Mouse (Mus musculus): ENCODE measurements around the gene Stpg3. TPM values are rescaled to one million over a fixed set of nuclear protein-coding genes. Genes with fewer than 3 reads are reported as not detected.
"Not testable (repeated sequence)": the region's sequence is repeated elsewhere in the genome, so short reads cannot be mapped to it uniquely, and the experiment has no call there.

Gene Stpg3
- total RNA-seq (2021): not detected
- long read RNA-seq, experiment 1: 0 reads
- long read RNA-seq, experiment 2: 0 reads

DNA sequence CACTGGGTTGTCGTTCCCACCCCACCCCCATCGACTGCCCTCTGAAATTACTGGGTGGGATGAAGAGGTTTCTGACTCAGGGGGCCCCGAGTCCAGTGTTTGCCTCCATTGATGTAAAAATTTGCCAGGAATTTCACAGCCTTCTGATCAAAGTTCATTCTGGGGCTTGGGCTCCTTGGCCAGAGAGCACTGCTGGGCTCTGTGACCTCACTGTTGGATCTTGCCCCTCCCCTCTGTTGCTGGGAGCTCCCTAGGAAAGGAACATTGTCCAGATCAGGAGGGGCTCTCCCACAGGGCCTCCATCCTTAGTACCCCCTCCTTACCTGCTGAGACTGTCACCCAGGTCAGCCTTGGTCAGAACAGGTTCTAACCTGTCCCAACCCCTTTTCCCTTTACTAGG lies at the start of gene Stpg3:
TSS of gene Stpg3 (minus strand) at position 194 of the 400 bp plus-strand sequence.
- DNase-seq: no peak

DNA sequence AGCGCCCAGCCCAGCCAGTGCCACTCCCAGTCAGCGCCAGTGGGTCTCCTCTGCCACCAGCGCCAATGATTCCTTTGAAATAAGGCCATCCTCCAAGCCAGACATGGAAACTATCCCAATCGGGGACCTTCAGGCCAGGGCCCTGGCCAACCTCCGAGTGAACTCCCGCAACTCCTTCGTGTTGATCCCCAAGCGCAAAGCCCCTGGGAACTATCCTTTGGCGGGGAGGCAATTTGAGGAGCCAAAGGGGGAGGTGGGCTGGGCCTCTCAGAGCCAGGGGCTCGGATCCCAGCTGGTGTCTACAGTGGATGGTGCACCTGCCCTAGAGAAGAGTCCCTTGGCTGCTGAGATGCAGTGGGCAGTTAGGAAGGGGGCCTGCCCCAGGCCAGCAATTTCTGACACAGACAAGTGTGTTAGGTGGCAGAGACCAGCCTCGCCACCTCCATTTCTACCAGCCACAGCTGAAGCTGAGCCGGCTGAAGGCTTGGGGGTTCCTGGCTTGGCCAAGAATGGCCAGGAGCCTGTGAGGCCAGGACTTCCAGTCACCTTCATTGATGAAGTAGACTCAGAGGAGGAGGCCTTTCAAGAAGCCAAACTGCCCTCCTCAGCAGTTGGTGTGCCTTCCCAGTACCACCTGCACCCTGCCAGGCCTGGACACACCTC lies 49.3 kb upstream of the Stpg3 start:
- no peak for DNase-seq

DNA sequence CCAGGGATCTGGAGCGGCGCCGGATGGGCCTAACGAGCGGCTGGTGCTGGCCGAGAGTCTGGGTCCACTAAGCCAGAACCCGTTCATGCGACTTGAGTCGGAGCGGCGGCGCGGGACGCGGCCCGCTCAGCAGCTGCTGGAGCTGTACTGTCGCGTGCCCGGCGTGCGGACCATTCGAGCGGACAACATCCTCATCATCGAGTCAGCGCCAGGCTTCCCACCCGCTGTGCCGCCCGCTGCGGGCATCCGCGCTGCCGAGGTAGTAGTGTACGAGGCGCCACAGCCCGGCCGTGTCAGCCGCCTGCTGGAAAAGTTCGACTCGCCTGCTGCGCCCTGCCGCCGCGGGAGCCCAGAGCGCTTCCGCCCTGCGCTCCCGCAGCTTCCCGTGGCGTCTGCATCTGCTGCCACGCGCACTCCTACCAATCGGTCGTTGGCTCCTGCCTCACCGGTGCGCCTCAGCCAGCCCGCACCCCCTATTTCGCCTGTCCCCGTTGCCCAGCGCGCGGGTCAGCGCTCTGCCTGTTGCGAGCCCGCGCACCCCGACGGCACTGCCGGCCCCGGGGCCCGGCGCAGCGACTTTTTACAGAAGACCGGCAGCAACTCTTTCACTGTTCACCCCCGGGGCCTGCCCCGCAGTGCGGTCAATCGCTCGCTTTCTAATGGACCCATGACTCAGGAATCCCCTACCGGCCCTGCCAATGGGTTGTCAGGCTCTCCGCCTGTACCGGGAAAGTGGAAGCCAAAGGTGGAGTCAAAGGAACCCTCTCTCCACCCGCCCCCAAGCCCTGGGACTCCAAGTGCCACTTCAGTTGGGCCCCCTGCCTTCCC lies 48.6 kb upstream of the Stpg3 start:
- DNase-seq: peak; percentile 58

DNA sequence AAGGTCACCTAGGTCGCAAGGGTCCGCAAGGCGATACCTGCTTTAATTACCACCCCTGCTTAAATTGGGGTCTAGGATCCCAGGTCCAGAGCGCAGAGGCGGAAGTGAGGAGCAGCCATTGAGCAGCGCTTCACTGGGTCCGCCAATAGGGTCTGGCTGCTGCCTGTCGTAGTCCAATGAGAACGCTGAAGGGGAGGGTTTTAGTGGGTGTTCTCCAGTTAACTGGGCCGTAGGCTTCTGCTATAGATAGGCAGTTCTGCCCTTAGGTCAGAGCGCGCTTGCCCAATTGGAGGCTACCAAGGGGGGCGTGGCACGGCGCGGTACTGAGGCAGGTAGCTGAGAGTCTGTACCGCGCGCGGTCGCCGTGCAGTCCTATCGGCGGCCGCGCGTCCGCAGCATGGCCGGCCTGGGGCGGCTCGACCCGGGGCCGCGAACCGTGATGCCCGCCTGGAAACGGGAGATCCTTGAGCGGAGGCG lies 47.9 kb upstream of the Stpg3 start, which contains the start of gene Tprn:
TSS of gene Tprn (plus strand) at position 328 of the 477 bp plus-strand sequence.
- DNase-seq: peak; percentile 96

DNA sequence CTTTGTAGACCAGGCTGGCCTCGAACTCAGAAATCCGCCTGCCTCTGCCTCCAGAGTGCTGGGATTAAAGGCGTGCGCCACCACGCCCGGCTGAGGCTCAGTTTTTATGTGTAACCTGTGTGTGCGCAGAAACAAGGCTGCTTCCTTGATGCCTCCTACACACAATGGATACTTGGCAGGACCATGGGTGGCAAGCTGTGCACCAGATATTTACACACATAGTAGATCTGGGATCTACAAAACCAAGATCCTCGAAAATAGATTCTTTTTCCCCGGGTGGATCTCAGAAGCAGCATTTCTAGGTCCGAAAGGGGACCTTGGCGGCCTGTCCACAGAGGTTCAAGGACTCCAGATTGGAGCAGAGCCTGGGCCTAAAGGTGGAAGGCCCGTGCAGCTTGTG lies 47.4 kb upstream of the Stpg3 start:
- no peak for DNase-seq

DNA sequence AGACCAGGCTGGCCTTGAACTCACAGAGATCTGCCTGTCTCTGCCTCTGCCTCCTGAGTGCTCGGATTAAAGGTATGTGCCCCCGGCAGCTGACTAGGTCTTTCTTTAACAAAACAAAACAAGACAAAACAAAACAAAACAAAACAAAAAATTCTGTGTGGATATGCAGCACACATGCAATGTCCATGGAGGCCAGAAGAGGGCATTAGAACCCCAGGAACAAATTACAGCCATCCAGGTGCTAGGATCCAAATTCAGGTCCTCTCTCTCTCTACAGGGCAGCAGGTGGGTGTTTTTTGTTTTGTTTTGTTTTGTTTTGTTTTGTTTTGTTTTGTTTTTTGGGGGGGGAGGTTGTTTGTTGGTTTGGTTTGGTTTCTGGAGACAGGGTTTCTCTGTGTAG lies 44.5 kb upstream of the Stpg3 start:
- no peak for DNase-seq

DNA sequence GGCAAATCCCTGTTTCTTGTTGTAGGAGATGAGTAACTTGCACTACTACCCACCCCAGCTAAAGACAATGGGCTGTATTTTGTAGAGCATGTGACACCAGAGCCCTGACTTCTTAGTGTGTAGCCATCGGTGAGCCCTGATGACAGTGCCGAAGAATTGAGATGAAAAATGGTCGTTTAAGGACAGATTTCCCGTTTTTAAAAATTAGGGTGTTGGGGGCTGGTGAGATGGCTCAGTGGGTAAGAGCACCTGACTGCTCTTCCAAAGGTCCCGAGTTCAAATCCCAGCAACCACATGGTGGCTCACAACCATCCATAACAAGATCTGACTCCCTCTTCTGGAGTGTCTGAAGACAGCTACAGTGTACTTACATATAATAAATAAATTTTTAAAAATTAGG lies 42.8 kb upstream of the Stpg3 start:
- not testable (repeated sequence) for DNase-seq

DNA sequence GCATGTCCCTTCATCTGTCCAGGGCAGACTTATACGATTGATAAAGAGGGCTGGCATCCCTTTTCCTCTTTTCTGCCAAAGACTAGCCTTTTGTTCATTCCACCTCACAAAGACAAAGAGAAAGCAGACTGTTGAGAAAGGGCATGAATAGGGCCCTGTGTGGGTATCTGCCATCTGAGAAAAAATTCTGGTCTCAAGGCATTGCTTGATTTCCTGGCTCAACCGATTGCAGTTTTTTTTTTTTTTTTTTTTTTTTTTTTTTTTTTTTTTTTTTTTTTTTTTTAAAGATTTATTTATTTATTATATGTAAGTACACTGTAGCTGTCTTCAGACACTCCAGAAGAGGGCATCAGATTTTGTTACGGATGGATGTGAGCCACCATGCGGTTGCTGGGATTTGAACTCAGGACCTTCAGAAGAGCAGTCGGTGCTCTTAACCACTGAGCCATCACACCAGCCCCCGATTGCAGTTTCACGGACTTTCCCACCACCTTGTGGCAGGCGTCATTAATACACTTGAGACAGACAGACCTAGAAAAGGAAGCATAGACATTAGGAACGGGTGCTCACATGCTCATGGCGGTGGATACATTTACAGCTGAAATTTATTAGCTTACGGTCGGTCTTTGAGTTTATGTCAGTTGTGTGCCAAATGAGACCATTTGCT lies 42.1 kb upstream of the Stpg3 start:
- peak; percentile 61 for DNase-seq

DNA sequence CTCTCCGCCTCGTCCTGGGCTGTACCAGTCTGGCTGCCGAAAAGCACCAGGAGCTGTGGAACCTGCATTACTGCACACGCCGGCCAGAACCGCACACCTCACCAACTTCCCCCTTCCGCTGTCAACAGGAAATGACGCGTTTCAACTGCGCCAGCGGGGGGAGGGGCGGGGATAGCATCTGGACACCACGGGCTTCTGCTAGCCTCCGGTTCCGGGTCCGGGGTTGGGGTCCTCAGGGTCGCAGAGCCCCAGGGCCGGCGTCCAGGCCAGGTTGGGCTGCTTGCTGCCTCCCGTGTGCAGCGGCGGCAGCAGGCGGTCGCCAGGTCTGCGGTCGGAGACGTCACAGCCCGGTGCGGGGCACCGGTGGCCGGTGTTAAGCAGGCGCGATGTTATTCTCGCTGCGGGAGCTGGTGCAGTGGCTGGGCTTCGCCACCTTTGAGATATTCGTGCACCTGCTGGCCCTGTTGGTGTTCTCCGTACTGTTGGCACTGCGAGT lies 40.9 kb upstream of the Stpg3 start, which contains the start of gene Tmem203:
TSS of gene Tmem203 (plus strand) at position 156 of the 496 bp plus-strand sequence.
- DNase-seq: peak; percentile 93

DNA sequence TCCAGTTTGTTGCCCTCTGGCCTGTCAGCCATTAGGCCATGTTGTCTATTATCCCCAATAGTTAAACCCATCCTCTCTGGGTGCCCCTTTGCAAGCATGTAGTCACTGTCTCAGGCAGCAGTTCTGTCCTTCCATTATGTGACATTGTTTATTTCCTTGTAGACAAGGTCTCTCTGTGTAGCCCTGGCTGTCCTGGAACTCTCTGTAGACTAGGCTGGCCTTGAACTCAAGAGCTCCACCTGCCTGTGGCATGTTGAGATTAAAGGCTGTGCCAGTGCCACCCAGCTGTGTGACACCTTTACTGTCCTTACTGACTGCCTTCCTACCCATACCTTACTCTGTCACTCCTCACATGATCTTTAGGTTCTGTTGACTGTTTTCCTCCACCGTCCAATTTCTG lies 37.9 kb upstream of the Stpg3 start:
- no peak for DNase-seq

DNA sequence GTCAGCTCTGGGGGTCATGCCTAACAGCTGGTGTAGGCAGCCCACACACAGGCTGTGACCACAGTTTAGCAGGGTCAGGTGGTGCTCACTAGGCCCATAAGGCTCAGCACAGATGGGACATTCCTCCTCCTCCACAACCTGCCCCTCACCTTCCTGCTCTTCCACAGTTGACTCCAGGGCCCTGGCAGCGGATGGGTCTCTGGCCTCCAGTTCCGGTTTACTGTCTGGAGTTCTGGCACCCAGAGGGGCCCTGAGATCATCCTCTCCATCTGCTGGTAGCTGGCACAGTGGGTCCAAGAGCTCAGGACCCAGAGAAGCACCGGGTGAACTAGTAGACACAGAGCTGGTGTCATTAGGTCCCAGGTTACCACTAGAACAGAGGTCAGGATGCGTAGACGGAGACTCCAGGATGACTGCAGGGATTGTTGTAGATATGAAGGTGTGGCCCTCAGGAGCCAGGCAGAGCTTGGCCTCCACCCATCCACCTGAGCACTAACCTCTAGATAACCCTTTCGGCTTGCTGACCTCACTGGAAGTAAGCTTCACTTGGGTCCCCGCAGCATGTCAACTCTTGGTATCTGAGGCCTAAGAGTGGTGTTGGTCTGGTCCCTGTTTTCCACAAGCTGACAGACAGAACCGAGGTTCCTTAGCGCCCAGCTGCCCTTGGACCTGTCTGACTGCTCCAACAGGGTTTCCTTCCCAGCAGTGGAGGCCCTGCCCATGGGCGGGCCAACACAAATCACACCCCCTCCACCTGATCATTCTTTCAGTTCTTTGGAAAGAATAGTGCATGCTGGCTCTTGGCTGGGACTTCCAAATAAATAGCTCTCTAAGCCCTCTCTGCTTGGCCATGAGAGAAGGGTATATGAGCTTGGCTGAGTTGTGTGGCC lies 32.0 kb upstream of the Stpg3 start, which contains the start of gene AL732309.1:
TSS of gene AL732309.1 (minus strand) at position 681 of the 890 bp plus-strand sequence.
- DNase-seq: no peak

DNA sequence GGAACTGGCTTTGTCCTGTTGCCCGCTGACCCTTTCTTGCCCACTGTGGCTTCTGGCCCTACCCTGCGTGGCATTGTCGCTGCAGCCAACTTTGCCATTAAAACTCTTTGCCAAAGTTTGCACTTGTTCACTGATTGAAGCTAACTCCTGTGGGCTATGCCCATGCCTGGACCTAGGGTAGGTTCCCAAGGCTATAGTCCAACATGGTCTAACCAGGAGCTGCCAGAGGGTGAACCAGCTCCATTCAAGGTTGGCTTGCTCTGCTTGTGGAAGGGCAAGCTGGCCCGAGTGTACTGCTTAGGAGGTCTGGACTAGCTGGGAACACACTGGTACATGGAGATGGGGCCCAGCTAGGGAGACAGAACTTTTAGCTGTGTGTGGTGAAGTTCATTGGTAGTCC lies 29.7 kb upstream of the Stpg3 start:
- no peak for DNase-seq

DNA sequence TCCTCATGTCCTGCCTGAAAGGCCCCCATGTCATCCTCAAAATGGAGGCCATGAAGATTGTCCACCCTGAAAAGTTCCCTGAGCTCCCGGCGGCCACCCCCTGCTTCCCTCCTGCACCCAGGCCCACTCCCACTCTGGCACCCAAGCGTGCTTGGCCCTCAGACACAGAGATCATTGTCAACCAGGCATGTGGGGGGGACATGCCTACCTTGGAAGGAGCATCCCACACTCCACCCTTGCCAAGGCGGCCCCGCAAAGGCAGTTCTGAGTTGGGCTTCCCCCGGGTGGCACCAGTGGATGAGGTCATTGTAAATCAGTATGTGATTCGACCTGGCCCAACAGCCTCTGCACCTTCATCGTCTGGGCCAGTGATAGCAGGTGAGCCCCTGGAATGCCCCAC lies 28.9 kb upstream of the Stpg3 start:
- no peak for DNase-seq

DNA sequence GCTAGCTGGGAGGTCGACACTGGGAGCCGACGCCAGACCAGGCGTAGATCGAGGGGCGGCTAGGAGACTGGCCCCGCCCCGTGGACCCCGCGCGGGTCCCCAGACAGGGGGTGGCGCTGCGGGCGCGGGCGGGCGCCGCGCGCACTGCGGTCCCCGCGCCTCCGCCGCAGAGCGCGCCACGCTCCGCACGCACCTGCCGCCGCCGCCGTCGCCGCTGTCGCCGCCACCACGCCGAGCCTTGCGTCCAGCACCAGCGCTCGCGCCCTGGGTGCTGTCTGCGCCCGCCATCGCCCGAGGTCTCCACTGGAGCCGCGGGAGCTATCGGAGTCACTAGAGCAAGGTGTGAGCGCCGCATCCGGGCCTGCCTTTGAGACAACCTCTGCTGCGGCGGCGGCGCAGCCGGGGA lies 27.7 kb upstream of the Stpg3 start, which contains the start of the genes Rnf208 and Cysrt1:
TSS of gene Rnf208 (plus strand) at position 155 of the 406 bp plus-strand sequence.
TSS of gene Cysrt1 (minus strand) at position 352 of the 406 bp plus-strand sequence.
- no peak for DNase-seq

DNA sequence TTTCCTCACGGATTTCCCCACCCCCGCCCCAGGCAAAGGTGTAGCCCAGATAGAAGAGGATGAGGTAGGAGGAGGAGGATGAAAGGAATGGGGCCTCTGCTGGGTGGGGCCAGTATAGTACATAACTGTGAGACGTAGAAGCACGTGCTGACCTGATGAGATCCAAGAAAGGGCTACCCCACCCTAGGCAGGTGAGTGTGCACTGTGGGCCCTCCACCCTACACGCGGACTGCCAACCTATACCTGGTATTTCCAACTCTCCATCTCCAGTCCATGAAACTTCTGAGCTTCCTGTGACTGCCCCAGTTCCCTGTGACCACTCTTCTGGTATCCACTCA lies 27.0 kb upstream of the Stpg3 start:
- DNase-seq: no peak

DNA sequence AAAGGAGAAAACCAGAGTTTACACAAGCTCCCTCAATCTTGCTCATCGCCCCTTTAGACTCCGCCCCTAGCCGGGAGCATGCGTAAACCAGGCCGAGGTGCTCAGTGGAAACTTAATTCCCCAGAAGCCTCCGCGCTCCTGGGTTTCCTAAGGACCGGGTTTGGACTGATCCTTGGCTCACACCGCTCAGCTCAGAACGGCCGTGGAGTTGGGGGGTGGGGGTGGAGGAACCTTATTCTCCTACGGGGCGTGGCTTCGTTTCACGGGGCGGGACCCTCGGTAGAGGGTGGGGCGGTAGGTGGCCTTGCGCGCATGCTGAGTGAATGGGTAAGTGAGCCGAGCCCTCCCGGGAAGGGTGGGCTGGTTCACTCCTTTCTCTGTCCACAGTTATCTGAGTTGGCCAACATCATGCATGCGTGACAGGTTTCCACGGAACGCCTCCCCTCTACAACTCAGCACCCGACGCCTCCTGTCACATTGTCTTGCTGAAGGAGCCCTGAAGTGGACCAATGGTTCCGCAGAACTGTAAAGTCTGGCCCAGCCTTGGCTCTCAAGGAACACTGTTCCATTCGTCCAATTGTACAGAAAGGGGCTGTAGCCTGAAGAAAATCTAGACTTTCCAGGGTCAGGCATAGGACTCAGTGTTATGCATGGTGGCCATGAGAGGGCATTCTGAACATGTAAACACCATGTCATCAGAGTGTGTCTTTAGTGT lies 26.4 kb upstream of the Stpg3 start:
- peak; percentile 81 for DNase-seq

DNA sequence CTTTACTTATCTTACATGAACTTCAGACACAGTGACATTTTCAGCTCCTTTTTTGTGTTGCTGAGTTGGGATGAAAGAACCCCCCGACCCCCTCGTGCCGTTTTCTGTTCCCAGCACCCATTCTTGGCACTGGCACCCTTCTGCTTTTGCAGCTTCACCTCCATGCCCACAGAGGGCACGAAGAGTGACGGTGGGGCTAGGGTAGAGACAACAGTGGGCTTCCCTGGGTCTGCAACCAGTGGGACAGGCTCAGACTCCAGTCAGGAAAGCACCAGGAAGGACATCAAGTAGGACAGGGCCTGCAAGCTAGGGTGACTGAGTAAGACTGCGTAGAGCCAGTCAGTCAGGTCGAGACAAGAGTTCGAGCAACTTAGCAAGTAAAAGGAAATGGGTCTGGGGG lies 25.9 kb upstream of the Stpg3 start:
- DNase-seq: no peak

DNA sequence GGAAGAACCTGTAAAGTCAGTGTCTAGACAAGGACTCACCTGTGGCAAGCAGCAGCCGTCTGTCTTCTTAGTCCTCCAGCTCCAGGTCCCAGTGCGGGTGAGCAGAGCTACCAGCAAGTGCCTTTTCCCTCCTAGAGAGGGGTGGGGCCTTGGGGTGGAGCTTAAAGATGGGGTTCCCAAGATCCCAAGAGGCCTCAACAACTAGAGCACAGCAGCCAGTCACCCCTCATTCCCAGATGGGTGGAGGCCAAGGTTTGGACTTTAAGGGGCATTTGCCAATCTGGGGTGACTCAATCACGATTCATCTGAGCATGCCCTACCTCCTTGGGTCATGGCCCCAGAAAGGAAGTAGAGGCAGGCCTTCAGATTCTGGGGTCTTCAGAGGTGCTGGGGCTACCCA lies 25.3 kb upstream of the Stpg3 start:
- no peak for DNase-seq

DNA sequence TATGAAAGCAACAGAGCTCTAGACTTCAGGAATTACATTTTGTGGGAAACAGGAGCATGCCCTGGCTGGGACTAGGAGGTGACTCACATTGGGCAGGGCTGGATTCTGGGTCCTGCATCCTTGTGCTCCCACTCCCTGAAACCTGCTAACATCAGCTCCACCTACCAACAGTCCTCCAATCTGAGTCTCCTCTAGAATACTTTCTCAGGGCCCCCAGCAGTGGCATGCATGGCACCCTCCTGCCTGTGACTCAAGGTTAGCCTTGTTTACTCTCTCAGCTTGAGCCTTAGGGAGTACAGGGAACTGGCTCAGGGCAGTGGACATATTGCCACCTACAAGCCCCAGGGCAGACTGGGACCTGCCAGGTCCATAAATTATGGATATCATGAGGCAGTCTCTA lies 23.7 kb upstream of the Stpg3 start:
- no peak for DNase-seq

DNA sequence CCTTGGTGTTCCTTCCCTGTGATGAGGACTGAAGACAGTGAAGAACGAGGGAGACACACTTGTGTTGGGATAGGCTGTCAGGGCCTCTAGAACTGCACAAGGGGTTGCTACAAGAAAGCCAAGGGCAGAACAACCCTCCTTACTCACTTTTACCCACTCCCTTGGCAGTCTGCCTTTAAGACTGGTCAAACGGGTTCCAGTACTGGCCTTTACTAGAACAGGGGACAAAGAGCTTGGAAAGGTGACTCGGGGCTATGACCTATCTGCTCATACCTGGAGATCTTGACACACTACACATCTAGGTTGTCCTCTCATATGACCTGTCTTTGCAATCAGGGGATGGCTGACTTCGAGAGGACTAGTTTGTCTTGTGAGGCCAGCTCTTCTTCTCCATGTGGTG lies 23.1 kb upstream of the Stpg3 start:
- DNase-seq: no peak

DNA sequence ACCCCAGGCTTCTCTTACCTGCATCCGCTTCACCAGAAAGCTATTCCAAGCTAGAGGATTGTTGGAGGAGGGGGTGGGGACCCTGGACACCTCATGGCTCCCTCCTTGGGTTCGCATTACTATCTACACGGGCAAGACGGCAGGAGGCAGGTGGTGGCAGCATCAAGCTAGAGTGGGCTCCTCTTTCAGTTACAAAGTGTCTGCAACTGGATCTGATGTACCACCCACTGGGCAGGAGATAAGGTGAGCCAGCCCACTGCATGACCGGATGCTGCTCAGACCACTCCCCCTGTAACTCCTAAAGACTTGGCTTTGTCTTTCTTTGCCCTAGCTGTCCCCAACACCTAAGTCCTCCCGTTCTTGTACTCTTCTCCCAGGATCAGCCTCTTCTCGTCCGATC lies 22.2 kb upstream of the Stpg3 start, which contains the start of gene Rnf224:
TSS of gene Rnf224 (minus strand) at position 174 of the 400 bp plus-strand sequence.
- no peak for DNase-seq
